ENCODE assay signal across 8 mouse cellular contexts in the genomic region with DNA sequence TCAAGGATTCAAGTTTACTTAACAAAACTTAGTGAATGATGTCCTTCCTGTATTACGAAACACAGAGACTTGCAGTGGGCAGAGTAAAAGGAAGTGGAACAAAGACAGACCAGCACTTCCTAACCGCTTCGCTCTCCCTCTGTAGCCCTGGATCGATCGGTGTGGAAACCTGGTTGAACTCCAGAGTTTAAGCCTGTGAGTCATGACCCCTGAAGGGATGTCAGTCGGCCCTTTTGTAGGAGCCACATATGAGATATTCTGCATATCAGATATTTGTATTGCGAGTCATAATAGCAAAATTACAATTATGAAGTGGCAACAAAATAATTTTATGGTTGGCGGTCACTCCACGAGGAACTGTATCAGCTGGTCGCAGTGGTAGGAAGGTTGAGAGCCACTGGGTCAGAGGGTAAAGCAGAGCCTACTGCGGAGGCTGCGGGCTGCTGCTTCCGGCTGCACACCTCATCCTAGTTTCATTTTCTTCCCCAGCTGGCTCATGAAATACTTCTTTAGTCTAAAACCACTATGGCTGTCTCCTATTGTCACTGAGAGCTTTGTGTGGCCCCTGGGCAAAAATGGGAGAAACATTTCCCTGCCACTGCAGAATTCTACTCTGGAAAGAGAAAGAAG. TPM values are rescaled to one million over a fixed set of nuclear protein-coding genes. Genes with fewer than 3 reads are reported as not detected.
A peak's percentile ranks its signal among the peaks of the same experiment; 100 is the strongest.
DNase-seq lines count a peak whose midpoint lies in the region; ATAC-seq lines count a peak whose summit lies in the region.

No protein-coding gene starts in this region.

- 65% methylated on average over 13 of the region's 13 CpGs for WGBS in heart, embryonic 12.5 days
- 83% methylated on average over 13 of the region's 13 CpGs for WGBS in kidney, embryonic 14.5 days

- peak overlapping the region; percentile 43 for H3K27ac ChIP-seq in heart, embryonic 12.5 days (ENCODE audit: poor library complexity, severe bottlenecking)
- H3K27ac ChIP-seq in kidney, embryonic 14.5 days (ENCODE audit: low read depth, low read length), result no peak overlapping the region

- H3K27me3 ChIP-seq in heart, embryonic 12.5 days (replicated peaks), result no peaks in the 10 kb centered on the region
- no peaks in the 10 kb centered on the region for H3K27me3 ChIP-seq in kidney, embryonic 14.5 days (ENCODE audit: control insufficient read depth, insufficient read depth, low read length)

- H3K4me1 ChIP-seq in heart, embryonic 12.5 days (replicated peaks), result peaks cover 59% of the 10 kb centered on the region
- peaks cover 18% of the 10 kb centered on the region; the same call in 1 of the 2 replicates for H3K4me1 ChIP-seq in kidney, embryonic 14.5 days (ENCODE audit: control insufficient read depth, insufficient read depth, low read length)

- H3K4me3 ChIP-seq in heart, embryonic 12.5 days, result no peak overlapping the region
- no peak overlapping the region for H3K4me3 ChIP-seq in kidney, embryonic 14.5 days (ENCODE audit: low read length)

- no peak for ATAC-seq in heart, embryonic 12.5 days (ENCODE audit: insufficient number of reproducible peaks, low FRiP score)
- no peak for ATAC-seq in kidney, embryonic 14.5 days (ENCODE audit: low FRiP score, low TSS enrichment)

- peaks cover 10% of the 10 kb centered on the region for H3K36me3 ChIP-seq in heart, embryonic 12.5 days
- peaks cover 10% of the 10 kb centered on the region for H3K36me3 ChIP-seq in kidney, embryonic 14.5 days (ENCODE audit: control insufficient read depth, insufficient read depth, low read length)

- H3K9me3 ChIP-seq in heart, embryonic 12.5 days (replicated peaks), result no peaks in the 10 kb centered on the region
- H3K9me3 ChIP-seq in kidney, embryonic 14.5 days (ENCODE audit: control insufficient read depth, low read length), result no peaks in the 10 kb centered on the region

- DNase-seq in heart, adult 11 months, result peak; percentile 95
- DNase-seq in heart, postnatal 4 days, result no peak
- DNase-seq in B cell, adult 2 months, result peak; percentile 43 to 51
- peak; percentile 66 for DNase-seq in lung, postnatal 36 days
- no peak for DNase-seq in retina, embryonic 14.5 days (ENCODE audit: low spot score)
- DNase-seq in urinary bladder, adult 2 months (ENCODE audit: low spot score), result no peak

- H3K9ac ChIP-seq in heart, embryonic 12.5 days, result peak overlapping the region; percentile 59; the same call in 1 of the 2 replicates
- H3K9ac ChIP-seq in kidney, embryonic 14.5 days (ENCODE audit: low read depth, low read length), result no peak overlapping the region

- H3K4me2 ChIP-seq in heart, embryonic 12.5 days, result peak overlapping the region; percentile 29
- H3K4me2 ChIP-seq in kidney, embryonic 14.5 days (replicated peaks; ENCODE audit: low read depth, low read length), result no peak overlapping the region

RNA-seq across cellular contexts. Expression of a gene that starts 15.7 kb away (rescaled TPM):
- 10 to 100 TPM; 18.8 to 19.3 TPM for total RNA-seq in heart, postnatal 4 days (2021)
- 18.0 and 19.9 TPM in 2 replicates for polyA plus RNA-seq in heart, embryonic 12.5 days (2016; fragmentation: Nextera tagmentation; extraction: Ambion mirVana)
- 7.7 and 13.9 TPM in 2 replicates for polyA plus RNA-seq in urinary bladder, adult 2 months (2012; rRNA removed)
- 13.3 and 23.9 TPM in 2 replicates for polyA plus RNA-seq in kidney, embryonic 14.5 days (2014; fragmentation: Nextera tagmentation; extraction: Ambion mirVana)

RNA-seq across cellular contexts. Expression of a gene that starts 23.2 kb away (rescaled TPM):
- 10 to 100 TPM; 10.6 to 16.7 TPM for total RNA-seq in heart, postnatal 4 days (2021)
- 37.7 and 40.5 TPM in 2 replicates for polyA plus RNA-seq in heart, embryonic 12.5 days (2016; fragmentation: Nextera tagmentation; extraction: Ambion mirVana)
- polyA plus RNA-seq in urinary bladder, adult 2 months (2012; rRNA removed), result 22.4 and 25.5 TPM in 2 replicates
- polyA plus RNA-seq in kidney, embryonic 14.5 days (2014; fragmentation: Nextera tagmentation; extraction: Ambion mirVana), result 17.3 and 28.0 TPM in 2 replicates

RNA-seq across cellular contexts. Expression of a gene that starts 39.1 kb away (rescaled TPM):
- total RNA-seq in heart, postnatal 4 days (2021), result under 1 TPM; 0.32 to 0.36 TPM
- polyA plus RNA-seq in heart, embryonic 12.5 days (2016; fragmentation: Nextera tagmentation; extraction: Ambion mirVana), result 0.46 and 0.51 TPM in 2 replicates
- 7.6 and 8.9 TPM in 2 replicates for polyA plus RNA-seq in urinary bladder, adult 2 months (2012; rRNA removed)
- polyA plus RNA-seq in kidney, embryonic 14.5 days (2014; fragmentation: Nextera tagmentation; extraction: Ambion mirVana), result 33.7 and 36.3 TPM in 2 replicates

RNA-seq across cellular contexts. Expression of a gene that starts 46.2 kb away (rescaled TPM):
- not detected for total RNA-seq in heart, postnatal 4 days (2021)
- polyA plus RNA-seq in heart, embryonic 12.5 days (2016; fragmentation: Nextera tagmentation; extraction: Ambion mirVana), result 0.22 and 0.45 TPM in 2 replicates
- 6.7 and 7.6 TPM in 2 replicates for polyA plus RNA-seq in urinary bladder, adult 2 months (2012; rRNA removed)
- polyA plus RNA-seq in kidney, embryonic 14.5 days (2014; fragmentation: Nextera tagmentation; extraction: Ambion mirVana), result 0.57 and 0.60 TPM in 2 replicates

RNA-seq across cellular contexts. Expression of a gene that starts 50.7 kb away (rescaled TPM):
- total RNA-seq in heart, postnatal 4 days (2021), result 10 to 100 TPM; 34.6 to 35.6 TPM
- 52.3 and 58.0 TPM in 2 replicates for polyA plus RNA-seq in heart, embryonic 12.5 days (2016; fragmentation: Nextera tagmentation; extraction: Ambion mirVana)
- polyA plus RNA-seq in urinary bladder, adult 2 months (2012; rRNA removed), result 46.5 and 47.5 TPM in 2 replicates
- 66.9 and 69.1 TPM in 2 replicates for polyA plus RNA-seq in kidney, embryonic 14.5 days (2014; fragmentation: Nextera tagmentation; extraction: Ambion mirVana)

Comparison
In these comparisons a context has a peak if more than half of its experiments do, and no peak if none do; other contexts are left out.
1. DNase-seq: peak in heart, adult 11 months (single experiment), B cell, adult 2 months (2 of 2) and lung, postnatal 36 days (single experiment); none in heart, postnatal 4 days (single experiment), retina, embryonic 14.5 days (single experiment) and urinary bladder, adult 2 months (single experiment).